Mouse (Mus musculus) liver, embryonic 16.5 days (tissue): ENCODE data around the gene Fam3a. TPM values are rescaled to one million over a fixed set of nuclear protein-coding genes. Genes with fewer than 3 reads are reported as not detected.
"Not testable (repeated sequence)": the region's sequence is repeated elsewhere in the genome, so short reads cannot be mapped to it uniquely, and the experiment has no call there.

ENCODE experiments used
- ATAC-seq: fragments of 200-750 bp; cut with Nextera tagmentation; 2 replicates; pipeline ENCODE4 v1.8.0; 2017; ENCODE audit warnings: low read depth, mild to moderate bottlenecking, moderate number of reproducible peaks, moderate library complexity
- H3K27ac ChIP-seq: fragments of 300-500 bp; sonication (generic); 2 replicates; pipeline ENCODE4 v1.5.1; 2014; ENCODE audit warnings: mild to moderate bottlenecking, low read length
- H3K27me3 ChIP-seq: fragments of 300-500 bp; sonication (generic); 2 replicates; pipeline ENCODE4 v1.6.1; 2014; ENCODE audit warnings: low read depth, low read length, mixed read lengths; ENCODE audit not compliant: control insufficient read depth, insufficient read depth
- H3K36me3 ChIP-seq: fragments of 300-500 bp; sonication (generic); 2 replicates; pipeline ENCODE4 v1.6.1; 2014; ENCODE audit warnings: mild to moderate bottlenecking; ENCODE audit not compliant: control insufficient read depth, insufficient read depth
- H3K4me1 ChIP-seq: fragments of 300-500 bp; sonication (generic); 2 replicates; pipeline ENCODE4 v1.6.1; 2014; ENCODE audit warnings: low read depth, low read length, mixed read lengths; ENCODE audit not compliant: control insufficient read depth
- H3K4me2 ChIP-seq: fragments of 300-500 bp; sonication (generic); 2 replicates; pipeline ENCODE4 v1.6.1; 2014; ENCODE audit warnings: low read depth, low read length, mixed read lengths
- H3K4me3 ChIP-seq: fragments of 300-500 bp; sonication (generic); 2 replicates; pipeline ENCODE4 v1.5.1; 2014; ENCODE audit warnings: low read depth, mild to moderate bottlenecking, low read length
- H3K9ac ChIP-seq: fragments of 300-500 bp; sonication (generic); 2 replicates; pipeline ENCODE4 v1.6.1; 2014; ENCODE audit warnings: low read depth, low read length
- H3K9me3 ChIP-seq: fragments of 300-500 bp; sonication (generic); replicated peaks from 2 replicates; pipeline ENCODE4 v1.6.1; 2016; ENCODE audit warnings: low read length; ENCODE audit not compliant: control insufficient read depth
- WGBS: fragments of 180-500 bp; shearing (Covaris S2); extraction: QIAGEN DNeasy Blood & Tissue Kit; methylation state at CpG from one replicate; pipeline ENCODE4 v1.1.7; 2014; ENCODE audit not compliant: insufficient replicate concordance; 5-methylcytosine and 5-hydroxymethylcytosine counted together
- polyA plus RNA-seq: library from polyadenylated mRNA; unstranded; fragments of >200 nt; fragmentation: Nextera tagmentation; extraction: Ambion mirVana; gene quantifications from 2 replicates; pipeline ENCODE4 v1.2.1, GENCODE M21; 2015

Fam3a gene
- polyA plus RNA-seq, 1 experiment from 2014 or later: 14.2 TPM

- H3K36me3 ChIP-seq, H3K27me3 ChIP-seq, H3K27ac ChIP-seq, H3K4me2 ChIP-seq, H3K9ac ChIP-seq, H3K9me3 ChIP-seq, H3K4me3 ChIP-seq, H3K4me1 ChIP-seq, ATAC-seq: not testable (repeated sequence)
- 97% methylated on average over 2 of the region's 3 CpGs for WGBS
Observed at GRCm38 (mm10) chrX:74357069-74357468, 36.0 kb downstream of the Fam3a start.

GRCm38 (mm10) chrX:74353467-74353770 is 39.7 kb downstream of the Fam3a start, which contains the start of gene Lage3:
TSS of gene Lage3 (minus strand) at chrX:74353618.
- no peaks in the 10 kb centered on the region for H3K27me3 ChIP-seq
- peak within 1 kb of the TSS; percentile 59 for H3K9ac ChIP-seq
- peak within 1 kb of the TSS; percentile 66 for H3K4me2 ChIP-seq
- H3K4me3 ChIP-seq: peak within 1 kb of the TSS; percentile 61
- 13% methylated on average over 16 of the region's 22 CpGs for WGBS
- H3K9me3 ChIP-seq: no peaks in the 10 kb centered on the region
- H3K4me1 ChIP-seq: no peaks in the 10 kb centered on the region
- no peaks in the 10 kb centered on the region for H3K36me3 ChIP-seq
- peak; percentile 81 for ATAC-seq
- H3K27ac ChIP-seq: no peak within 1 kb of the TSS

- Histone ChIP-seq H3K4me3 (peak overlapping the region; percentile 61), H3K9ac (peak overlapping the region; percentile 59), H3K27ac (no peak overlapping the region), H3K36me3 (no peaks in the 10 kb centered on the region), H3K27me3 (no peaks in the 10 kb centered on the region), H3K9me3 (no peaks in the 10 kb centered on the region), H3K4me2 (peak overlapping the region; percentile 66), H3K4me1 (no peaks in the 10 kb centered on the region)
- 28% methylated on average over 13 of the region's 13 CpGs for WGBS
- peak; percentile 50 for ATAC-seq
Observed at GRCm38 (mm10) chrX:74352645-74353466, 40.2 kb downstream of the Fam3a start.

Other genes with a start within 250 kb of the Fam3a start
- not detected in 2 replicates for gene Tex28, start 225.4 kb downstream of the Fam3a start, polyA plus RNA-seq
- not detected in 2 replicates for gene Tktl1, start 216.0 kb downstream of the Fam3a start, polyA plus RNA-seq
- gene Flna, start 143.5 kb downstream of the Fam3a start, polyA plus RNA-seq: 42.7 and 53.3 TPM in 2 replicates
- gene Emd, start 138.6 kb downstream of the Fam3a start, polyA plus RNA-seq: 7.4 and 7.7 TPM in 2 replicates
- 375 and 448 TPM in 2 replicates for gene Rpl10, start 122.5 kb downstream of the Fam3a start, polyA plus RNA-seq
- 27.8 and 30.2 TPM in 2 replicates for gene Taz, start 111.4 kb downstream of the Fam3a start, polyA plus RNA-seq
- gene Dnase1l1, start 110.9 kb downstream of the Fam3a start, polyA plus RNA-seq: 22.0 and 23.6 TPM in 2 replicates
- 79.2 and 79.8 TPM in 2 replicates for gene Atp6ap1, start 96.2 kb downstream of the Fam3a start, polyA plus RNA-seq
- 57.2 and 63.5 TPM in 2 replicates for gene Gdi1, start 88.3 kb downstream of the Fam3a start, polyA plus RNA-seq
- gene Fam50a, start 80.2 kb downstream of the Fam3a start, polyA plus RNA-seq: 25.0 and 30.2 TPM in 2 replicates
- 1.2 and 1.5 TPM in 2 replicates for gene Plxna3, start 64.2 kb downstream of the Fam3a start, polyA plus RNA-seq
- gene Lage3, start 39.7 kb downstream of the Fam3a start, polyA plus RNA-seq: 35.8 and 42.0 TPM in 2 replicates
- gene Ubl4a, start 20.1 kb downstream of the Fam3a start, polyA plus RNA-seq: 37.1 and 39.3 TPM in 2 replicates
- 6.1 TPM in 2 replicates for gene Slc10a3, start 19.9 kb downstream of the Fam3a start, polyA plus RNA-seq
- 29.4 and 29.7 TPM in 2 replicates for gene Ikbkg, start within 50 bp of the Fam3a start, polyA plus RNA-seq
- 42.3 and 42.7 TPM in 2 replicates for gene G6pdx, start 35.9 kb upstream of the Fam3a start, polyA plus RNA-seq
- not detected in 2 replicates for gene Gm6880, start 88.1 kb upstream of the Fam3a start, polyA plus RNA-seq
- not detected in 2 replicates for gene Olfr1326-ps1, start 181.6 kb upstream of the Fam3a start, polyA plus RNA-seq
- gene Olfr1325, start 199.4 kb upstream of the Fam3a start, polyA plus RNA-seq: not detected in 2 replicates